Mouse (Mus musculus): ENCODE measurements around the gene Hyal2.
"Not testable (repeated sequence)": the region's sequence is repeated elsewhere in the genome, so short reads cannot be mapped to it uniquely, and the experiment has no call there.

Hyal2 gene

GRCm38 (mm10) chr9:107570016-107570415 lies 2.3 kb downstream of the Hyal2 start:
- DNase-seq: no peak

GRCm38 (mm10) chr9:107570845-107571244 lies 3.1 kb downstream of the Hyal2 start:
- DNase-seq: no peak

- DNase-seq: peak in 1 of 2 experiments; percentile 8
Measured at GRCm38 (mm10) chr9:107571534-107572326, 4.0 kb downstream of the Hyal2 start.

GRCm38 (mm10) chr9:107572327-107572662 lies 4.5 kb downstream of the Hyal2 start:
- no peak for DNase-seq

- DNase-seq: not testable (repeated sequence)
Measured at GRCm38 (mm10) chr9:107573774-107574173, 6.0 kb downstream of the Hyal2 start.

- DNase-seq: no peak
Measured at GRCm38 (mm10) chr9:107575579-107576356, 8.0 kb downstream of the Hyal2 start.

- DNase-seq: no peak
Measured at GRCm38 (mm10) chr9:107576357-107577107, 8.8 kb downstream of the Hyal2 start, which contains the start of gene Hyal1. Gene Hyal1 (plus strand): TSS chr9:107576927.

- no peak for DNase-seq
Measured at GRCm38 (mm10) chr9:107577871-107578270, 10.1 kb downstream of the Hyal2 start.

GRCm38 (mm10) chr9:107578587-107578986 lies 10.8 kb downstream of the Hyal2 start, which contains the start of gene Naa80:
Gene Naa80 (plus strand): TSS chr9:107578887.
- no peak for DNase-seq

GRCm38 (mm10) chr9:107579023-107579900 lies 11.5 kb downstream of the Hyal2 start:
- DNase-seq: no peak

- peak; percentile 83 to 88 for DNase-seq
Measured at GRCm38 (mm10) chr9:107580501-107581317, 13.0 kb downstream of the Hyal2 start, which contains the start of gene Hyal3. Gene Hyal3 (plus strand): TSS chr9:107580818.

- no peak for DNase-seq
Measured at GRCm38 (mm10) chr9:107581584-107581983, 13.8 kb downstream of the Hyal2 start.

GRCm38 (mm10) chr9:107582509-107583062 lies 14.8 kb downstream of the Hyal2 start:
- no peak for DNase-seq

GRCm38 (mm10) chr9:107583174-107583573 lies 15.4 kb downstream of the Hyal2 start:
- no peak for DNase-seq

- DNase-seq: peak in 1 of 2 experiments; percentile 23
Measured at GRCm38 (mm10) chr9:107586504-107586903, 18.8 kb downstream of the Hyal2 start.

GRCm38 (mm10) chr9:107586974-107587832 lies 19.5 kb downstream of the Hyal2 start, which contains the start of gene Ifrd2:
Gene Ifrd2 (plus strand): TSS chr9:107587642.
- peak; percentile 97 to 99 for DNase-seq

- DNase-seq: no peak
Measured at GRCm38 (mm10) chr9:107587833-107588639, 20.3 kb downstream of the Hyal2 start.

GRCm38 (mm10) chr9:107590058-107590772 lies 22.5 kb downstream of the Hyal2 start:
- peak in 1 of 2 experiments; percentile 30 for DNase-seq

Data from thymus, postnatal 36 days (tissue).